8 mouse cellular contexts compared by ENCODE assay signal in genomic region chr10:20313447-20313846, GRCm38 (mm10). TPM values are rescaled to one million over a fixed set of nuclear protein-coding genes. Genes with fewer than 3 reads are reported as not detected.
A peak's percentile ranks its signal among the peaks of the same experiment; 100 is the strongest.
DNase-seq lines count a peak whose midpoint lies in the region; ATAC-seq and TF ChIP-seq lines count a peak whose summit lies in the region.

No protein-coding gene starts in this region.

- H3K4me3 ChIP-seq in heart, embryonic 10.5 days = peak overlapping the region; percentile 89
- peak overlapping the region; percentile 94 for H3K4me3 ChIP-seq in E14TG2a.4 (replicated peaks; ENCODE audit: low read length)
- H3K4me3 ChIP-seq in heart, embryonic 16.5 days (ENCODE audit: low read length) = peak overlapping the region; percentile 94
- H3K4me3 ChIP-seq in liver, postnatal 0 days (ENCODE audit: low read depth, low read length) = peak overlapping the region; percentile 78

- 36% methylated on average over 13 of the region's 13 CpGs for WGBS in heart, embryonic 10.5 days
- 34% methylated on average over 13 of the region's 13 CpGs for WGBS in heart, embryonic 16.5 days
- WGBS in liver, postnatal 0 days (ENCODE audit: insufficient replicate concordance) = 29% methylated on average over 13 of the region's 13 CpGs

- H3K27ac ChIP-seq in heart, embryonic 10.5 days = peak overlapping the region; percentile 99; the same call in 1 of the 2 replicates
- H3K27ac ChIP-seq in heart, embryonic 16.5 days (ENCODE audit: low read length) = peak overlapping the region; percentile 98; the same call in 1 of the 2 replicates
- H3K27ac ChIP-seq in liver, postnatal 0 days (ENCODE audit: low read depth) = peak overlapping the region; percentile 100

- H3K4me2 ChIP-seq in heart, embryonic 16.5 days (ENCODE audit: low read depth, low read length) = peak overlapping the region; percentile 67
- H3K4me2 ChIP-seq in liver, postnatal 0 days (ENCODE audit: low read depth, low read length) = peak overlapping the region; percentile 73

- peaks cover 19% of the 10 kb centered on the region for H3K4me1 ChIP-seq in heart, embryonic 10.5 days
- peaks cover 49% of the 10 kb centered on the region for H3K4me1 ChIP-seq in E14TG2a.4 (replicated peaks; ENCODE audit: low read depth, low read length)
- peaks cover 23% of the 10 kb centered on the region for H3K4me1 ChIP-seq in heart, embryonic 16.5 days (ENCODE audit: control insufficient read depth, insufficient read depth, low read length)
- H3K4me1 ChIP-seq in liver, postnatal 0 days (ENCODE audit: insufficient read depth) = peaks cover 18% of the 10 kb centered on the region

- DNase-seq in heart, embryonic 10.5 days (ENCODE audit: low spot score) = no peak
- DNase-seq in heart, adult 8-10 months (ENCODE audit: low spot score) = no peak
- DNase-seq in liver, postnatal 0 days = no peak
- DNase-seq in layer of hippocampus, adult 9-11 months = no peak
- DNase-seq in cerebellum, adult 11-12 months = no peak
- DNase-seq in layer of hippocampus, postnatal 14 days (ENCODE audit: low spot score in 2 of 2) = no peak

- TF ChIP-seq EP300 in liver, postnatal 0 days (IDR thresholded peaks at IDR 0.05; ENCODE audit: low read depth) = no peak

- no peak for TF ChIP-seq CTCF in E14TG2a.4 (conservative IDR thresholded peaks at IDR 0.05; ENCODE audit: low read length)
- no peak for TF ChIP-seq CTCF in liver, postnatal 0 days (IDR thresholded peaks at IDR 0.05; ENCODE audit: low read depth)

- no peak for ATAC-seq in heart, embryonic 16.5 days (replicated peaks; ENCODE audit: extremely low read depth, insufficient read depth, low FRiP score)
- no peak for ATAC-seq in liver, postnatal 0 days

- no peaks in the 10 kb centered on the region for H3K9me3 ChIP-seq in heart, embryonic 10.5 days
- no peaks in the 10 kb centered on the region for H3K9me3 ChIP-seq in E14TG2a.4 (ENCODE audit: low read length)
- H3K9me3 ChIP-seq in heart, embryonic 16.5 days (replicated peaks; ENCODE audit: control insufficient read depth, low read length) = no peaks in the 10 kb centered on the region
- no peaks in the 10 kb centered on the region for H3K9me3 ChIP-seq in liver, postnatal 0 days (ENCODE audit: low read length)

- H3K36me3 ChIP-seq in heart, embryonic 10.5 days = peaks cover 11% of the 10 kb centered on the region
- H3K36me3 ChIP-seq in E14TG2a.4 (ENCODE audit: insufficient read depth, low read length) = peaks cover 23% of the 10 kb centered on the region
- H3K36me3 ChIP-seq in heart, embryonic 16.5 days (ENCODE audit: control insufficient read depth, insufficient read depth) = peaks cover 6% of the 10 kb centered on the region
- peaks cover 6% of the 10 kb centered on the region for H3K36me3 ChIP-seq in liver, postnatal 0 days (replicated peaks; ENCODE audit: insufficient read depth, low read length)

- H3K27me3 ChIP-seq in heart, embryonic 10.5 days (ENCODE audit: insufficient read depth, poor library complexity, severe bottlenecking) = no peaks in the 10 kb centered on the region
- no peaks in the 10 kb centered on the region for H3K27me3 ChIP-seq in E14TG2a.4 (ENCODE audit: insufficient read depth, low read length)
- no peaks in the 10 kb centered on the region for H3K27me3 ChIP-seq in heart, embryonic 16.5 days (ENCODE audit: control insufficient read depth, insufficient read depth, low read length)
- H3K27me3 ChIP-seq in liver, postnatal 0 days (ENCODE audit: insufficient read depth, low read length) = no peaks in the 10 kb centered on the region

- peak overlapping the region; percentile 99 for H3K9ac ChIP-seq in heart, embryonic 16.5 days (ENCODE audit: low read length)
- H3K9ac ChIP-seq in liver, postnatal 0 days (replicated peaks) = peak overlapping the region; percentile 93

RNA-seq across cellular contexts. Expression of gene Bclaf1, which starts 1.2 kb away (rescaled TPM):
- polyA plus RNA-seq in heart, embryonic 10.5 days (2016; fragmentation: Nextera tagmentation; extraction: Ambion mirVana) = 105 and 116 TPM in 2 replicates
- 10 to 100 TPM; 44.7 to 58.2 (median 51.9) TPM for total RNA-seq in heart, adult 8-10 months (2022)
- 76.5 and 81.8 TPM in 2 replicates for polyA plus RNA-seq in heart, embryonic 16.5 days (2015; fragmentation: Nextera tagmentation; extraction: Ambion mirVana)
- polyA plus RNA-seq in liver, postnatal 0 days (2015; fragmentation: Nextera tagmentation; extraction: Ambion mirVana) = 27.0 and 33.8 TPM in 2 replicates
- 100 to 1,000 TPM; 120 to 133 TPM for total RNA-seq in layer of hippocampus, postnatal 14 days (2021)

RNA-seq across cellular contexts. Expression of gene Mtfr2, which starts 34.1 kb away (rescaled TPM):
- 2.4 and 2.8 TPM in 2 replicates for polyA plus RNA-seq in heart, embryonic 10.5 days (2016; fragmentation: Nextera tagmentation; extraction: Ambion mirVana)
- under 1 TPM in 1 of 4 experiments, not detected in 3; 0.14 TPM for total RNA-seq in heart, adult 8-10 months (2022)
- polyA plus RNA-seq in heart, embryonic 16.5 days (2015; fragmentation: Nextera tagmentation; extraction: Ambion mirVana) = 1.1 and 1.4 TPM in 2 replicates
- 1.3 and 1.5 TPM in 2 replicates for polyA plus RNA-seq in liver, postnatal 0 days (2015; fragmentation: Nextera tagmentation; extraction: Ambion mirVana)
- under 1 TPM; 0.69 to 0.74 TPM for total RNA-seq in layer of hippocampus, postnatal 14 days (2021)
